Mouse (Mus musculus) lung, embryonic 16.5 days (tissue): ENCODE measurements at regions not wholly inside any gene's neighbourhood (a gene's known extent, or its start where the extent isn't known, plus 50 kb on each side); places are given as distances from the start of the nearest gene placed in this dataset.
"Not testable (repeated sequence)": the region's sequence is repeated elsewhere in the genome, so short reads cannot be mapped to it uniquely, and the experiment has no call there.

Experiments
- ATAC-seq: fragments of 200-750 bp; cut with Nextera tagmentation; 2 replicates; pipeline ENCODE4 v1.8.0; 2017; ENCODE audit warnings: low read depth, mild to moderate bottlenecking, moderate library complexity
- H3K27ac ChIP-seq: fragments of 300-500 bp; sonication (generic); 2 replicates; pipeline ENCODE4 v1.5.1; 2014; ENCODE audit warnings: mild to moderate bottlenecking, control low read depth, low read length
- H3K27me3 ChIP-seq: fragments of 300-500 bp; sonication (generic); 2 replicates; pipeline ENCODE4 v1.6.1; 2014; ENCODE audit warnings: low read depth, low read length, mixed read lengths; ENCODE audit not compliant: control insufficient read depth, insufficient read depth
- H3K36me3 ChIP-seq: fragments of 300-500 bp; sonication (generic); 2 replicates; pipeline ENCODE4 v1.6.1; 2014; ENCODE audit warnings: low read length; ENCODE audit not compliant: control insufficient read depth, insufficient read depth
- H3K4me1 ChIP-seq: fragments of 300-500 bp; sonication (generic); replicated peaks from 2 replicates; pipeline ENCODE4 v1.6.1; 2014; ENCODE audit warnings: low read length, mixed read lengths; ENCODE audit not compliant: control insufficient read depth, insufficient read depth
- H3K4me2 ChIP-seq: fragments of 300-500 bp; sonication (generic); 2 replicates; pipeline ENCODE4 v1.6.1; 2014; ENCODE audit warnings: low read depth, low read length, control low read depth
- H3K4me3 ChIP-seq: fragments of 300-500 bp; sonication (generic); 2 replicates; pipeline ENCODE4 v1.5.1; 2014; ENCODE audit warnings: mild to moderate bottlenecking, low read length, control low read depth
- H3K9ac ChIP-seq: fragments of 300-500 bp; sonication (generic); 2 replicates; pipeline ENCODE4 v1.6.1; 2014; ENCODE audit warnings: low read length, control low read depth
- H3K9me3 ChIP-seq: fragments of 300-500 bp; sonication (generic); 2 replicates; pipeline ENCODE4 v1.6.1; 2016; ENCODE audit warnings: low read length; ENCODE audit not compliant: control insufficient read depth
- WGBS: fragments of 180-500 bp; shearing (Covaris S2); extraction: QIAGEN DNeasy Blood & Tissue Kit; methylation state at CpG from one replicate; pipeline ENCODE4 v1.1.7; 2014; 5-methylcytosine and 5-hydroxymethylcytosine counted together

DNA sequence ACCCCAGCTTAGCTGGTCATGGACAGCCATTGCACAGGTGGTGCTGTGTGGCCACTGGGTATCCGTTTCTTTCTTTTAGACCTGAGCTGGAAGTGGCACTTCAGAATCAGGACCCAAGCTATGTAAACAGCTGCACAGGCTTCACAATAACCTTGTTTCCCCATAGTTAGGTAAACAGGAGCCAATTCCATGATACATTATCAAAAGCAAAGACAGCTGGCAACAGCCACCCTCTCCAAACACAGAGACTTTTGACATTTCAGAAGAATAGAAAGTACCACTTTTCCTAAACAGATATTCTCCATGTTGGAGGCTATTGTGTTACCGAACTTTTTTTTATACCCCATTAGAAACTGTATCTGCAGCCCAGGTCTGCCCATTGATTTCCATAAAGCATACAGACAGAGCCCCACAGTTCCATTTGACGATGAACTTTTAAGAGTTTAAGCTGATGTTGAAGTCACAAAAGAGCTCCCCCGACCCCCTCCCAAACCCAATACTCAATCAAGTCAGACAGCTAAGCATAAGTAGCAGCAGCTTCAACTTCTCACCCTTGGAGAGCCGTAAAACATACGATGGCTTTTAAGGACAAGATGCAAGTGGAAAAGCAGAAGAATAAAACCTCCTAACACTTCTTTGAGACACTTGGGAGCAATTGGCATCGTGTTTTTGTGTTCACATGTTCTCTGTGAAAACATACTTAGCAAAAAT is 162.5 kb upstream of the Arglu1 start:
- WGBS = 27% methylated on average over 7 of the region's 7 CpGs
- ATAC-seq = peak; percentile 47; the same call in 1 of the 2 replicates
- Histone ChIP-seq H3K27ac (no peak overlapping the region), H3K36me3 (no peaks in the 10 kb centered on the region), H3K4me3 (no peak overlapping the region), H3K9me3 (no peaks in the 10 kb centered on the region), H3K4me1 (peaks cover 10% of the 10 kb centered on the region; the same call in 1 of the 2 replicates), H3K4me2 (no peak overlapping the region), H3K9ac (no peak overlapping the region), H3K27me3 (no peaks in the 10 kb centered on the region)

DNA sequence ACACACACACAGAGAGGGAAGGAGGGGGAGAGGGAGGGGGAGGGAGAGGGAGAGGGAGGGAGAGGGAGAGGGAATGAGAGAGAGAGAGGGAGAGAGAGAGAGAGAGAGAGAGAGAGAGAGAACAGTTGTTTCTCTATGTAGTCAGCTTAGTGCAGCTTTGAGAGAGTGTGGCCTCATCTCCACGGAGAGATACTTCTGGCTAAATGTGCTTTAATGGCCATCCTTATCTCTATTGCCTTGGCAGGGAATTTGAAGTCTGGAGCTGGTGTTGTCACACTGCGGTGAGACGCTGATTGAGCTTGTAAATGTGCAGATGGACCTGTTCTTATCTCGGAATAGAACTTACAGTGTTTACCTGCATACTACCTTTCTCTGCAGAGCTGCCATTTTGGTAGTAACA is 160.9 kb upstream of the Arglu1 start:
- Histone ChIP-seq H3K9me3 (no peaks in the 10 kb centered on the region), H3K27me3 (no peaks in the 10 kb centered on the region), H3K27ac (no peak overlapping the region), H3K36me3 (no peaks in the 10 kb centered on the region), H3K4me2 (no peak overlapping the region), H3K4me1 (peaks cover 10% of the 10 kb centered on the region; the same call in 1 of the 2 replicates), H3K4me3 (no peak overlapping the region), H3K9ac (no peak overlapping the region)
- WGBS = 11% methylated on average over 4 of the region's 4 CpGs
- ATAC-seq = no peak; the same call in 1 of the 2 replicates

GRCm38 (mm10) chr8:8850766-8851165 is 160.4 kb upstream of the Arglu1 start:
- ATAC-seq = 0 out of 2 replicates have a peak, but pooled peaks have one; percentile 29
- 38% methylated on average over 8 of the region's 8 CpGs for WGBS
- H3K4me1 ChIP-seq = peaks cover 10% of the 10 kb centered on the region; the same call in 1 of the 2 replicates
- H3K27ac ChIP-seq = no peak overlapping the region
- no peaks in the 10 kb centered on the region for H3K9me3 ChIP-seq
- no peaks in the 10 kb centered on the region for H3K36me3 ChIP-seq
- peak overlapping the region; percentile 20; the same call in 1 of the 2 replicates for H3K4me2 ChIP-seq
- H3K27me3 ChIP-seq = no peaks in the 10 kb centered on the region
- no peak overlapping the region for H3K9ac ChIP-seq
- no peak overlapping the region for H3K4me3 ChIP-seq

- peaks cover 6% of the 10 kb centered on the region; the same call in 1 of the 2 replicates for H3K4me1 ChIP-seq
- H3K4me3 ChIP-seq = no peak overlapping the region
- no peaks in the 10 kb centered on the region for H3K36me3 ChIP-seq
- H3K4me2 ChIP-seq = no peak overlapping the region
- WGBS = 67% methylated on average over 10 of the region's 10 CpGs
- H3K27ac ChIP-seq = no peak overlapping the region
- H3K27me3 ChIP-seq = no peaks in the 10 kb centered on the region
- ATAC-seq = no peak
- no peaks in the 10 kb centered on the region for H3K9me3 ChIP-seq
- no peak overlapping the region for H3K9ac ChIP-seq
Observed at GRCm38 (mm10) chr8:8847579-8847978, 157.3 kb upstream of the Arglu1 start.

GRCm38 (mm10) chr8:8842326-8842725 is 152.0 kb upstream of the Arglu1 start:
- Histone ChIP-seq H3K4me3 (no peak overlapping the region), H3K27ac (no peak overlapping the region), H3K9ac (no peak overlapping the region), H3K4me2 (no peak overlapping the region), H3K27me3 (no peaks in the 10 kb centered on the region), H3K9me3 (no peaks in the 10 kb centered on the region), H3K4me1 (no peaks in the 10 kb centered on the region), H3K36me3 (no peaks in the 10 kb centered on the region)
- no peak for ATAC-seq
- 47% methylated on average over 2 of the region's 2 CpGs for WGBS

- not testable (repeated sequence) for H3K9me3 ChIP-seq, H3K9ac ChIP-seq, ATAC-seq, H3K27me3 ChIP-seq, H3K36me3 ChIP-seq, H3K4me1 ChIP-seq, H3K4me2 ChIP-seq, H3K4me3 ChIP-seq, H3K27ac ChIP-seq
- 76% methylated on average over 11 of the region's 11 CpGs for WGBS
Observed at GRCm38 (mm10) chr8:8836166-8836565, 145.8 kb upstream of the Arglu1 start.

GRCm38 (mm10) chr8:8831306-8831705 is 141.0 kb upstream of the Arglu1 start:
- no peaks in the 10 kb centered on the region for H3K9me3 ChIP-seq
- H3K4me1 ChIP-seq = peaks cover 19% of the 10 kb centered on the region
- H3K27ac ChIP-seq = no peak overlapping the region
- no peaks in the 10 kb centered on the region for H3K36me3 ChIP-seq
- no peak overlapping the region for H3K4me3 ChIP-seq
- WGBS = 82% methylated on average over 6 of the region's 6 CpGs
- ATAC-seq = no peak
- H3K27me3 ChIP-seq = no peaks in the 10 kb centered on the region
- no peak overlapping the region for H3K9ac ChIP-seq
- no peak overlapping the region for H3K4me2 ChIP-seq

DNA sequence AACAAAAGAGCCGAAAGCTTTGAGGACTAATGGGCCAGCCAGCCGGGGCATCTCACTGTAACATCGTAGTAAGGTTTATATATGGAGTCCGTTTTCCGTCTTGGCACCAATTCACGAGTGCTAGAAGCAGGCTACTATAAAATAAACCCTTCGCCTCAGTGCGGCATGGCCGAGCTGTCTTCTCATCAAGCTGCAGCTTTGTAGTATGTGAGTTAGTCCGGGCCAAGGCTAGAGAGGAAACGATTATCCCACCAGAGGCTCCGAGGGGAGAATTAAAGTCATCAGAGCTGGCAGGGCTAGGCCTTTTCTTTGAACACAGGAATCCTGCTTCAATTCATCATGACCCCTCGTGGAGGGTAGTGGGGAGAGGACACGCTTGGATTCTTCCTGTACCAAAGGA is 138.9 kb upstream of the Arglu1 start:
- no peak overlapping the region for H3K4me2 ChIP-seq
- peak overlapping the region; percentile 68 for H3K27ac ChIP-seq

GRCm38 (mm10) chr8:8827555-8827954 is 137.2 kb upstream of the Arglu1 start:
- no peak overlapping the region for H3K4me3 ChIP-seq
- H3K27ac ChIP-seq = peak overlapping the region; percentile 68
- ATAC-seq = peak; percentile 61

More for the DNA sequence above, 138.9 kb upstream of the Arglu1 start:
- ATAC-seq = peak; percentile 92
- Histone ChIP-seq H3K9me3 (no peaks in the 10 kb centered on the region), H3K36me3 (no peaks in the 10 kb centered on the region), H3K27me3 (no peaks in the 10 kb centered on the region), H3K4me3 (no peak overlapping the region), H3K4me1 (peaks cover 20% of the 10 kb centered on the region), H3K9ac (no peak overlapping the region)
- WGBS = 38% methylated on average over 14 of the region's 14 CpGs

More at GRCm38 (mm10) chr8:8827555-8827954, 137.2 kb upstream of the Arglu1 start:
- H3K36me3 ChIP-seq = no peaks in the 10 kb centered on the region
- H3K9ac ChIP-seq = no peak overlapping the region
- no peaks in the 10 kb centered on the region for H3K27me3 ChIP-seq
- H3K9me3 ChIP-seq = no peaks in the 10 kb centered on the region
- WGBS = 43% methylated on average over 7 of the region's 7 CpGs
- H3K4me1 ChIP-seq = peaks cover 20% of the 10 kb centered on the region
- no peak overlapping the region for H3K4me2 ChIP-seq
